Mouse (Mus musculus) hindbrain, embryonic 13.5 days (tissue): ENCODE data around the gene Zfp786. TPM values are rescaled to one million over a fixed set of nuclear protein-coding genes. Genes with fewer than 3 reads are reported as not detected.
"Not testable (repeated sequence)": the region's sequence is repeated elsewhere in the genome, so short reads cannot be mapped to it uniquely, and the experiment has no call there.

Source experiments
- ATAC-seq: fragments of 200-750 bp; cut with Nextera tagmentation; 2 replicates; pipeline ENCODE4 v1.8.0; 2017; ENCODE audit warnings: moderate TSS enrichment; ENCODE audit not compliant: low FRiP score
- H3K27ac ChIP-seq: fragments of 300-500 bp; sonication (generic); 2 replicates; pipeline ENCODE4 v1.5.1; 2015; ENCODE audit warnings: inconsistent platforms, mild to moderate bottlenecking, moderate library complexity
- H3K27me3 ChIP-seq: fragments of 300-500 bp; sonication (generic); 2 replicates; pipeline ENCODE4 v1.6.1; 2015; ENCODE audit warnings: mild to moderate bottlenecking, inconsistent platforms
- H3K36me3 ChIP-seq: fragments of 300-500 bp; sonication (generic); 2 replicates; pipeline ENCODE4 v1.6.1; 2015; ENCODE audit warnings: mild to moderate bottlenecking, inconsistent platforms
- H3K4me1 ChIP-seq: fragments of 300-500 bp; sonication (generic); replicated peaks from 2 replicates; pipeline ENCODE4 v1.6.1; 2015; ENCODE audit warnings: inconsistent platforms
- H3K4me2 ChIP-seq: fragments of 300-500 bp; sonication (generic); 2 replicates; pipeline ENCODE4 v1.6.1; 2015; ENCODE audit warnings: inconsistent platforms, mild to moderate bottlenecking, moderate library complexity
- H3K4me3 ChIP-seq: fragments of 300-500 bp; sonication (generic); 2 replicates; pipeline ENCODE4 v1.5.1; 2015; ENCODE audit warnings: mild to moderate bottlenecking, inconsistent platforms
- H3K9ac ChIP-seq: fragments of 300-500 bp; sonication (generic); 2 replicates; pipeline ENCODE4 v1.6.1; 2015; ENCODE audit warnings: mild to moderate bottlenecking, inconsistent platforms
- H3K9me3 ChIP-seq: fragments of 300-500 bp; sonication (generic); 2 replicates; pipeline ENCODE4 v1.6.1; 2016; ENCODE audit warnings: inconsistent platforms
- WGBS: fragments of 180-500 bp; shearing (Covaris S2); methylation state at CpG from one replicate; pipeline ENCODE4 v1.1.7; 2015; 5-methylcytosine and 5-hydroxymethylcytosine counted together
- polyA plus RNA-seq: library from polyadenylated mRNA; unstranded; fragments of >200 nt; fragmentation: Nextera tagmentation; extraction: Ambion mirVana; gene quantifications from 2 replicates; pipeline ENCODE4 v1.2.1, GENCODE M21; 2015

Zfp786 gene
- 15.3 and 16.6 TPM in 2 replicates for polyA plus RNA-seq

GRCm38 (mm10) chr6:47830104-47831078 lies at the start of gene Zfp786:
Gene Zfp786 (minus strand): TSS chr6:47830867.
- Histone ChIP-seq H3K27me3 (no peaks in the 10 kb centered on the region), H3K4me2 (peak within 1 kb of the TSS; percentile 55), H3K9ac (peak within 1 kb of the TSS; percentile 95), H3K36me3 (peaks cover 11% of the 10 kb centered on the region), H3K9me3 (no peaks in the 10 kb centered on the region), H3K4me3 (peak within 1 kb of the TSS; percentile 78), H3K4me1 (peaks cover 14% of the 10 kb centered on the region), H3K27ac (peak within 1 kb of the TSS; percentile 97)
- ATAC-seq = peak; percentile 94
- WGBS = 2% methylated on average over 64 of the region's 64 CpGs

DNA sequence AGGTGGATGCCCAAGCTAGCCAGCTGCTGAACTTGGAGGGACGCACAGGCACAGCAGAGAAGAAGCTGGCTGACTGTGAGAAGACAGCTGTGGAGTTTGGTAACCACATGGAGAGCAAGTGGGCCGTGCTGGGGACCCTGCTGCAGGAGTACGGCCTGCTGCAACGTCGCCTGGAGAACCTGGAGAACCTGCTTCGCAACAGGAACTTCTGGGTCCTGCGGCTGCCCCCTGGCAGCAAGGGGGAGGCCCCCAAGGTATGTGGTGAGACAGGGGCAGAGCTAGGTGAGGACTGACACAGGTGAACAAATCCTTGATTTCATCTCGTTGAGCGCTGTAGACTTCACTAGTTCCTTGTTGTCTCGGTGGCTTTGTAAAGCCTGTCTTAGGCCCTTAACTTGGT lies 49.5 kb upstream of the Zfp786 start:
- peak overlapping the region; percentile 94; the same call in 1 of the 2 replicates for H3K4me3 ChIP-seq
- H3K9ac ChIP-seq = peak overlapping the region; percentile 97; the same call in 1 of the 2 replicates
- peaks cover 22% of the 10 kb centered on the region for H3K4me1 ChIP-seq
- H3K27ac ChIP-seq = no peak overlapping the region
- 95% methylated on average over 10 of the region's 10 CpGs for WGBS
- no peak for ATAC-seq
- peaks cover 52% of the 10 kb centered on the region for H3K36me3 ChIP-seq
- H3K9me3 ChIP-seq = no peaks in the 10 kb centered on the region
- peak overlapping the region; percentile 94; the same call in 1 of the 2 replicates for H3K4me2 ChIP-seq
- no peaks in the 10 kb centered on the region for H3K27me3 ChIP-seq

- no peaks in the 10 kb centered on the region for H3K9me3 ChIP-seq
- no peaks in the 10 kb centered on the region for H3K27me3 ChIP-seq
- peak overlapping the region; percentile 94 for H3K4me3 ChIP-seq
- ATAC-seq = no peak
- H3K4me1 ChIP-seq = peaks cover 22% of the 10 kb centered on the region
- peaks cover 43% of the 10 kb centered on the region for H3K36me3 ChIP-seq
- H3K9ac ChIP-seq = peak overlapping the region; percentile 97
- peak overlapping the region; percentile 94 for H3K4me2 ChIP-seq
- WGBS = 75% methylated on average over 4 of the region's 4 CpGs
- H3K27ac ChIP-seq = peak overlapping the region; percentile 15; the same call in 1 of the 2 replicates
Measured at GRCm38 (mm10) chr6:47879049-47879716, 48.5 kb upstream of the Zfp786 start.

- Histone ChIP-seq H3K27me3 (no peaks in the 10 kb centered on the region), H3K4me2 (peak overlapping the region; percentile 94), H3K9me3 (no peaks in the 10 kb centered on the region), H3K36me3 (peaks cover 37% of the 10 kb centered on the region), H3K4me3 (peak overlapping the region; percentile 94), H3K9ac (peak overlapping the region; percentile 97), H3K27ac (peak overlapping the region; percentile 98; the same call in 1 of the 2 replicates), H3K4me1 (peaks cover 22% of the 10 kb centered on the region)
- ATAC-seq = no peak
- 48% methylated on average over 3 of the region's 3 CpGs for WGBS
Measured at GRCm38 (mm10) chr6:47878593-47878992, 47.9 kb upstream of the Zfp786 start.

DNA sequence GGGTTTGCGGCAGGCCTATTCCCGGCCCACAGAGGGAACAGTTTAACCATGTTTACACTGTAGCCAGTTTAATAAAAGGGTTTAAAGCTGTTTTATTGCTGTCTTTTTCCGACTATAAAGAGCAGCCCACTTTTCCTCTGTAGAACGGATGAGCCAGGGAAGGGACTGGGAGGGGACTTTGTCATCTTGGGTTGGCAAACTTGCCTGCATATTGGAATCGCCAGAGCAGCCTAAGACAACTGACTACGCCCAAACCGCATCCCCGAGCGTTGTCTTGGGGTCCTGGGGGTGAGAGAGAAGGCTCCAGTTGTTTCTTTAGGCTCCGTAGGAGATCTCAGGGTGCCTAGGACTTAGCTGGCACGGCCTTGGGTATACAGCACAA lies 47.5 kb upstream of the Zfp786 start:
- Histone ChIP-seq H3K27ac (peak overlapping the region; percentile 98), H3K27me3 (no peaks in the 10 kb centered on the region), H3K4me1 (peaks cover 22% of the 10 kb centered on the region), H3K4me3 (peak overlapping the region; percentile 94), H3K4me2 (peak overlapping the region; percentile 94), H3K9me3 (no peaks in the 10 kb centered on the region), H3K36me3 (peaks cover 32% of the 10 kb centered on the region), H3K9ac (peak overlapping the region; percentile 97)
- peak; percentile 5; the same call in 1 of the 2 replicates for ATAC-seq
- WGBS = under 1% methylated on average over 11 of the region's 11 CpGs

GRCm38 (mm10) chr6:47877461-47878132 lies 46.9 kb upstream of the Zfp786 start:
- Histone ChIP-seq H3K4me2 (peak overlapping the region; percentile 94), H3K27ac (peak overlapping the region; percentile 98), H3K27me3 (no peaks in the 10 kb centered on the region), H3K36me3 (peaks cover 27% of the 10 kb centered on the region), H3K9me3 (no peaks in the 10 kb centered on the region), H3K4me1 (peaks cover 22% of the 10 kb centered on the region), H3K4me3 (peak overlapping the region; percentile 94), H3K9ac (peak overlapping the region; percentile 97)
- under 1% methylated on average over 68 of the region's 71 CpGs for WGBS
- peak; percentile 97 for ATAC-seq

DNA sequence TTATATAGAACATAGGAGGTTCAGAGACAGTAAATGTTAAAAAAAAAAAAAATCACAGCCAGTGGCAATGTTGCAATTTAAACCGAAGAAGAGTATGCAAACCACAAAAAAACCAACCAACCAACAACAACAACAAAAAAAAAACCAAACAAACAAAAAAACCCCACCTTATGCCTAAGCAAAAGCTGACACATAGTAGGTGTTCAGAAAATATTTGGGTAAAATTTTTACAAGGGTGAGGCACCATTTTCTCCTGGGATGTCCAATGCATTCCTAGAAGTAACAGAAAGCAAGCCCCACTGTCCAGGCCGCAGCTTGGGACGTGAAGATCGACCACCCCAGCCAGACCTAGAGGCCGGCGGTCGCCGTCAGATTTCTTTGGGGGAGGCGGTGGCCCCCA lies 46.4 kb upstream of the Zfp786 start, which contains the start of gene Zfp282:
Gene Zfp282 (plus strand): TSS at position 147 of the 400 bp plus-strand sequence.
- H3K9ac ChIP-seq = peak within 1 kb of the TSS; percentile 97

DNA sequence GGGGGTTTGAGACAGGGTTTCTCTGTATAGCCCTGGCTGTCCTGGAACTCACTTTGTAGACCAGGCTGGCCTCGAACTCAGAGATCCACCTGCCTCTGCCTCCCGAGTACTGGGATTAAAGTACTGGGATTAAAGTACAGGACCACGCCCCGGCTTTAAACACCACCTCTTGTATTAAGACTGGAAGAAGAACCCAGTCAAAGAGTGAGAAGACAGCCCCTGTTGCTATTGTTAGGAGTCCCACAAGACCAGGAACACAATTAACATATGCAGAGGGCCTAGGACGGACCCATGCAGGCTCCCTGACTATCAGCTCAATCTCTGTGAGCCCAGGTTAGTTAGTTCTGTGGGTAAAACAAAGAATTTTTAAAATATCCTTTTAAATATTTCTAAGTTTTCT lies 41.6 kb upstream of the Zfp786 start:
- H3K27me3 ChIP-seq = no peaks in the 10 kb centered on the region
- no peak for ATAC-seq
- no peak overlapping the region for H3K4me2 ChIP-seq
- no peaks in the 10 kb centered on the region for H3K4me1 ChIP-seq
- H3K27ac ChIP-seq = no peak overlapping the region
- WGBS = 92% methylated on average over 5 of the region's 5 CpGs
- no peak overlapping the region for H3K9ac ChIP-seq
- peaks cover 29% of the 10 kb centered on the region for H3K36me3 ChIP-seq
- H3K4me3 ChIP-seq = no peak overlapping the region
- H3K9me3 ChIP-seq = no peaks in the 10 kb centered on the region

More for the DNA sequence above, 46.4 kb upstream of the Zfp786 start, which contains the start of gene Zfp282:
- H3K4me1 ChIP-seq = peaks cover 22% of the 10 kb centered on the region
- no peak for ATAC-seq
- peak within 1 kb of the TSS; percentile 94 for H3K4me3 ChIP-seq
- H3K36me3 ChIP-seq = peaks cover 22% of the 10 kb centered on the region
- WGBS = 6% methylated on average over 9 of the region's 9 CpGs
- H3K27me3 ChIP-seq = no peaks in the 10 kb centered on the region
- H3K4me2 ChIP-seq = peak within 1 kb of the TSS; percentile 94
- H3K9me3 ChIP-seq = no peaks in the 10 kb centered on the region
- peak within 1 kb of the TSS; percentile 98 for H3K27ac ChIP-seq

GRCm38 (mm10) chr6:47857729-47858128 lies 27.1 kb upstream of the Zfp786 start:
- H3K4me2 ChIP-seq, H3K27ac ChIP-seq, H3K9me3 ChIP-seq, H3K9ac ChIP-seq, H3K27me3 ChIP-seq, ATAC-seq, H3K4me3 ChIP-seq, H3K4me1 ChIP-seq: not testable (repeated sequence)
- H3K36me3 ChIP-seq = peaks cover 43% of the 10 kb centered on the region
- WGBS = 91% methylated on average over 3 of the region's 3 CpGs

DNA sequence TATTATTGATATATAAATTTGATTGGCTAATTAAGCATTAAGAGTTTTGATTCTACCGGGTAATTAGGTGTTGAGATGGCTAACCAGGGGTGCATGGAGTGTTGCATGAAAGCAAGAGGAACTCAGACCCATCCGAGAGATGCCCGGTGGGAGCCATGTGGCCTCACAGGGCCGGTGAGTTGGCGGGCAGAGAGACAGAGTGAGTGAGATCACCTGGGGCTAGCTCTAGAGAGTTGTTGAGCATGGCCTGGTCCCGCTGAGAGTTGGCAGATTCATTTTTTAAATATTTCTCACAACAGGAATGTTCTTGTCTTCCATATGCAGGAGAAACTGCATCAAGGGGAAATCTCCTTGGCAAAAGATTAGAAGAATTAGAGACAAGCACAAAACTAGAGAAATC lies 26.6 kb upstream of the Zfp786 start:
- no peak overlapping the region for H3K27ac ChIP-seq
- H3K9me3 ChIP-seq = no peaks in the 10 kb centered on the region
- 95% methylated on average over 6 of the region's 6 CpGs for WGBS
- no peaks in the 10 kb centered on the region for H3K4me1 ChIP-seq
- H3K36me3 ChIP-seq = peaks cover 38% of the 10 kb centered on the region
- no peak overlapping the region for H3K9ac ChIP-seq
- no peaks in the 10 kb centered on the region for H3K27me3 ChIP-seq
- no peak overlapping the region for H3K4me3 ChIP-seq
- ATAC-seq = no peak
- H3K4me2 ChIP-seq = no peak overlapping the region

GRCm38 (mm10) chr6:47845779-47846178 lies 15.1 kb upstream of the Zfp786 start:
- H3K4me3 ChIP-seq = no peak overlapping the region
- ATAC-seq = no peak
- H3K27ac ChIP-seq = no peak overlapping the region
- H3K4me1 ChIP-seq = no peaks in the 10 kb centered on the region
- H3K4me2 ChIP-seq = no peak overlapping the region
- no peaks in the 10 kb centered on the region for H3K27me3 ChIP-seq
- no peaks in the 10 kb centered on the region for H3K9me3 ChIP-seq
- peaks cover 19% of the 10 kb centered on the region for H3K36me3 ChIP-seq
- H3K9ac ChIP-seq = no peak overlapping the region

- H3K4me1 ChIP-seq = peaks cover 9% of the 10 kb centered on the region
- no peak overlapping the region for H3K4me2 ChIP-seq
- H3K27ac ChIP-seq = no peak overlapping the region
- peaks cover 26% of the 10 kb centered on the region for H3K36me3 ChIP-seq
- ATAC-seq = no peak
- H3K9me3 ChIP-seq = no peaks in the 10 kb centered on the region
- H3K9ac ChIP-seq = no peak overlapping the region
- WGBS = 90% methylated on average over 1 of the region's 1 CpGs
- no peaks in the 10 kb centered on the region for H3K27me3 ChIP-seq
- H3K4me3 ChIP-seq = no peak overlapping the region
Measured at GRCm38 (mm10) chr6:47842337-47842736, 11.7 kb upstream of the Zfp786 start.
